Mouse (Mus musculus) kidney, postnatal 10 days (tissue): ENCODE results near the gene Epha7.

Experiments
- DNase-seq: peaks from one replicate; pipeline ENCODE4 v3.0.0; 2021; ENCODE audit warnings: mixed read lengths

The Epha7 gene

GRCm38 (mm10) chr4:28901496-28901895, 88.6 kb downstream of the Epha7 start:
- DNase-seq, result no peak

- no peak for DNase-seq
These were observed 89.2 kb downstream of the Epha7 start for GRCm38 (mm10) chr4:28902004-28902704.

- no peak for DNase-seq
These were observed 94.1 kb downstream of the Epha7 start for GRCm38 (mm10) chr4:28906985-28907384.

- no peak for DNase-seq
These were observed 97.2 kb downstream of the Epha7 start for GRCm38 (mm10) chr4:28910127-28910526.

GRCm38 (mm10) chr4:28912028-28912427, 99.1 kb downstream of the Epha7 start:
- no peak for DNase-seq

GRCm38 (mm10) chr4:28913613-28914012, 100.7 kb downstream of the Epha7 start:
- DNase-seq, result no peak

- no peak for DNase-seq
These were observed 107.7 kb downstream of the Epha7 start for GRCm38 (mm10) chr4:28920645-28921044.

- no peak for DNase-seq
These were observed 113.1 kb downstream of the Epha7 start for GRCm38 (mm10) chr4:28926072-28926471.

- DNase-seq, result no peak
These were observed 120.5 kb downstream of the Epha7 start for GRCm38 (mm10) chr4:28933431-28933830.

- DNase-seq, result peak; percentile 53
These were observed 121.9 kb downstream of the Epha7 start for GRCm38 (mm10) chr4:28934802-28935201.

GRCm38 (mm10) chr4:28935567-28935966, 122.6 kb downstream of the Epha7 start:
- DNase-seq, result no peak

GRCm38 (mm10) chr4:28940710-28941109, 127.8 kb downstream of the Epha7 start:
- no peak for DNase-seq

- no peak for DNase-seq
These were observed 131.3 kb downstream of the Epha7 start for GRCm38 (mm10) chr4:28944237-28944636.

GRCm38 (mm10) chr4:28960889-28961560, 148.1 kb downstream of the Epha7 start:
- no peak for DNase-seq

GRCm38 (mm10) chr4:28967584-28968315, 154.8 kb downstream of the Epha7 start:
- DNase-seq, result no peak

- no peak for DNase-seq
These were observed 185.7 kb downstream of the Epha7 start for GRCm38 (mm10) chr4:28998462-28999286.

- no peak for DNase-seq
These were observed 186.3 kb downstream of the Epha7 start for GRCm38 (mm10) chr4:28999287-28999595.

- DNase-seq, result no peak
These were observed 197.4 kb downstream of the Epha7 start for GRCm38 (mm10) chr4:29010333-29010732.
